Mouse (Mus musculus) erythroblast, embryonic 14.5 days (primary cell): Measurements from ENCODE around the gene Cd109.

Source experiments
- GATA1 ChIP-seq: IDR thresholded peaks from 2 replicates; pipeline ENCODE4 v1.6.1; 2012; ENCODE audit warnings: low read length, inconsistent platforms, mixed read lengths
- TAL1 ChIP-seq: IDR thresholded peaks from 3 replicates; pipeline ENCODE4 v1.6.1; 2012; ENCODE audit warnings: low read length, inconsistent platforms, mixed read lengths

- TF ChIP-seq TAL1 (no peak), GATA1 (no peak)
These were observed 126.7 kb downstream of the Cd109 start for GRCm38 (mm10) chr9:78742012-78742411.
